Mouse (Mus musculus) small intestine, adult 2 months (tissue): Measurements from ENCODE around the gene Irak2.

Source experiments
- CTCF ChIP-seq: fragments of 200-500 bp; IDR thresholded peaks from 2 replicates; pipeline ENCODE4 v1.5.1; 2012; ENCODE audit warnings: low read depth, mild to moderate bottlenecking, control low read depth, inconsistent platforms, low read length, moderate library complexity, mixed read lengths; ENCODE audit not compliant: insufficient replicate concordance, insufficient read length; ENCODE audit errors: extremely low read depth
- POLR2A ChIP-seq: fragments of 200-500 bp; IDR thresholded peaks from 2 replicates; pipeline ENCODE4 v1.6.1; 2012; ENCODE audit warnings: low read depth, mild to moderate bottlenecking, control low read depth, inconsistent platforms, low read length, moderate library complexity

- TF ChIP-seq CTCF, result no peak
- no peak for TF ChIP-seq POLR2A
Measured at GRCm38 (mm10) chr6:113672989-113673388, 34.7 kb downstream of the Irak2 start.
